Mouse (Mus musculus) stomach, postnatal 0 days (tissue): ENCODE data around the gene Tmed4. TPM values are rescaled to one million over a fixed set of nuclear protein-coding genes. Genes with fewer than 3 reads are reported as not detected.

ENCODE experiments used
- ATAC-seq: fragments of 200-750 bp; cut with Nextera tagmentation; 2 replicates; pipeline ENCODE4 v1.8.0; 2017; ENCODE audit not compliant: low FRiP score, low TSS enrichment
- DNase-seq: peaks from one replicate; pipeline ENCODE4 v3.0.0-alpha.2; 2016; ENCODE audit warnings: low spot score
- H3K27ac ChIP-seq: fragments of 300-500 bp; sonication (generic); replicated peaks from 2 replicates; pipeline ENCODE4 v1.5.1; 2014; ENCODE audit warnings: mild to moderate bottlenecking, control low read depth
- H3K27me3 ChIP-seq: fragments of 300-500 bp; sonication (generic); 2 replicates; pipeline ENCODE4 v1.6.1; 2014; ENCODE audit warnings: low read length; ENCODE audit not compliant: control insufficient read depth, insufficient read depth
- H3K36me3 ChIP-seq: fragments of 300-500 bp; sonication (generic); 2 replicates; pipeline ENCODE4 v1.6.1; 2014; ENCODE audit warnings: low read length, mixed read lengths; ENCODE audit not compliant: control insufficient read depth, insufficient read depth
- H3K4me1 ChIP-seq: fragments of 300-500 bp; sonication (generic); replicated peaks from 2 replicates; pipeline ENCODE4 v1.6.1; 2014; ENCODE audit warnings: antibody characterized with exemption; ENCODE audit not compliant: control insufficient read depth, insufficient read depth
- H3K4me2 ChIP-seq: fragments of 300-500 bp; sonication (generic); replicated peaks from 2 replicates; pipeline ENCODE4 v1.6.1; 2014; ENCODE audit warnings: low read depth, mild to moderate bottlenecking, control low read depth, moderate library complexity
- H3K4me3 ChIP-seq: fragments of 300-500 bp; sonication (generic); 2 replicates; pipeline ENCODE4 v1.5.1; 2014; ENCODE audit warnings: low read depth, low read length, control low read depth
- H3K9ac ChIP-seq: fragments of 300-500 bp; sonication (generic); 2 replicates; pipeline ENCODE4 v1.6.1; 2014; ENCODE audit warnings: mild to moderate bottlenecking, low read length, control low read depth, mixed read lengths
- H3K9me3 ChIP-seq: fragments of 300-500 bp; sonication (generic); 2 replicates; pipeline ENCODE4 v1.6.1; 2016; ENCODE audit warnings: low read length; ENCODE audit not compliant: control insufficient read depth
- CTCF ChIP-seq: IDR thresholded peaks from 2 replicates; pipeline ENCODE4 v1.5.1; 2016; ENCODE audit warnings: antibody characterized with exemption, low read depth, mild to moderate bottlenecking, moderate library complexity
- EP300 ChIP-seq: optimal IDR thresholded peaks from 2 replicates; pipeline ENCODE3; 2016; ENCODE audit warnings: antibody characterized with exemption
- WGBS: fragments of 180-500 bp; shearing (Covaris S2); extraction: QIAGEN DNeasy Blood & Tissue Kit; methylation state at CpG from one replicate; pipeline ENCODE4 v1.1.7; 2014; 5-methylcytosine and 5-hydroxymethylcytosine counted together
- polyA plus RNA-seq: library from polyadenylated mRNA; unstranded; fragments of >200 nt; fragmentation: Nextera tagmentation; extraction: Ambion mirVana; gene quantifications from 2 replicates; pipeline ENCODE4 v1.2.1, GENCODE M21; 2015

Tmed4 gene
- polyA plus RNA-seq, 1 experiment from 2014 or later = 99.8 TPM

GRCm38 (mm10) chr11:6294632-6295031 lies 20.0 kb upstream of the Tmed4 start:
- H3K4me1 ChIP-seq = no peaks in the 10 kb centered on the region
- no peaks in the 10 kb centered on the region for H3K9me3 ChIP-seq
- no peak overlapping the region for H3K4me2 ChIP-seq
- no peak overlapping the region for H3K9ac ChIP-seq
- no peak overlapping the region for H3K4me3 ChIP-seq
- DNase-seq = peak; percentile 53
- no peaks in the 10 kb centered on the region for H3K27me3 ChIP-seq
- H3K36me3 ChIP-seq = peaks cover 14% of the 10 kb centered on the region
- peak; percentile 17; the same call in 1 of the 2 replicates for ATAC-seq
- WGBS = 75% methylated on average over 4 of the region's 4 CpGs
- no peak for TF ChIP-seq CTCF
- TF ChIP-seq EP300 = no peak
- no peak overlapping the region for H3K27ac ChIP-seq

DNA sequence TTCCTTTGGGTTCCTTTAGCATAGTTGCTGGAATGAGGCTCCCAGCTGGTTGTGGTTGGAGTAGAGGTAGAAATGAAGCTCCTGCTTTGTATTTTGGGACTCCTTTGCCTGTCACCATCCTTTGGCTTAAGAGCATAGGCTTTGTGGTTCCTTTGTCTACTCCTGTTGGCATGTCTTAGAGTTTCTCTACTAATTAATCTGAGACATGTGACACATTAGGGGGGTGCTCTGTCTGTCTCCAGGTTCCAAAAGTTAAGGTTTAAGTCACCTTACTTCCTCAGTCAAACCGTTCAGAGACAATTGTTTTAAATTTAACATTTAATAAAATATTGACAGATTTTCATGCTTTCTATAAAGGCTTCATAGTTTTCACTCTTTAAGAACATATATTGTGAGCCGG lies 18.9 kb upstream of the Tmed4 start:
- Histone ChIP-seq H3K36me3 (peaks cover 12% of the 10 kb centered on the region), H3K27ac (no peak overlapping the region), H3K4me3 (no peak overlapping the region), H3K9ac (no peak overlapping the region), H3K4me2 (no peak overlapping the region), H3K9me3 (no peaks in the 10 kb centered on the region), H3K4me1 (no peaks in the 10 kb centered on the region), H3K27me3 (no peaks in the 10 kb centered on the region)
- no peak for DNase-seq
- ATAC-seq = no peak
- 95% methylated on average over 2 of the region's 2 CpGs for WGBS
- TF ChIP-seq CTCF (no peak), EP300 (no peak)

DNA sequence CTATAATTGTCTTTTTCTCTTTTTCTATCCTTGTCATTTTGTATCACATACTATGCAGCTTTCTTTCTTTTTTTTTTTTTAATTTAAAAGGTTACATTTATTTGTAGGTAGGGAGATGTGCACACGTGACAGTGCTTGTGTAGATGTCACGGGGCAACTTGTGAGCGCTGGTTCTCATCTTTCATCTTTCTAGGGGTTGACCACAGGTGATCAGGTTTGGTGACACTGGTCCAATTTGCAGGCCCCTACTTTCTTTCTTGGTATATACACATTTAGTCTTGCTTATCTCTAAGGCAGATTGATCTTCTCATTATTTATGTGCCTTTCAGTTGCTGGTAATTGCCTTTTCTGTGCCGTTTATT lies 18.3 kb upstream of the Tmed4 start:
- WGBS = 81% methylated on average over 4 of the region's 4 CpGs

DNA sequence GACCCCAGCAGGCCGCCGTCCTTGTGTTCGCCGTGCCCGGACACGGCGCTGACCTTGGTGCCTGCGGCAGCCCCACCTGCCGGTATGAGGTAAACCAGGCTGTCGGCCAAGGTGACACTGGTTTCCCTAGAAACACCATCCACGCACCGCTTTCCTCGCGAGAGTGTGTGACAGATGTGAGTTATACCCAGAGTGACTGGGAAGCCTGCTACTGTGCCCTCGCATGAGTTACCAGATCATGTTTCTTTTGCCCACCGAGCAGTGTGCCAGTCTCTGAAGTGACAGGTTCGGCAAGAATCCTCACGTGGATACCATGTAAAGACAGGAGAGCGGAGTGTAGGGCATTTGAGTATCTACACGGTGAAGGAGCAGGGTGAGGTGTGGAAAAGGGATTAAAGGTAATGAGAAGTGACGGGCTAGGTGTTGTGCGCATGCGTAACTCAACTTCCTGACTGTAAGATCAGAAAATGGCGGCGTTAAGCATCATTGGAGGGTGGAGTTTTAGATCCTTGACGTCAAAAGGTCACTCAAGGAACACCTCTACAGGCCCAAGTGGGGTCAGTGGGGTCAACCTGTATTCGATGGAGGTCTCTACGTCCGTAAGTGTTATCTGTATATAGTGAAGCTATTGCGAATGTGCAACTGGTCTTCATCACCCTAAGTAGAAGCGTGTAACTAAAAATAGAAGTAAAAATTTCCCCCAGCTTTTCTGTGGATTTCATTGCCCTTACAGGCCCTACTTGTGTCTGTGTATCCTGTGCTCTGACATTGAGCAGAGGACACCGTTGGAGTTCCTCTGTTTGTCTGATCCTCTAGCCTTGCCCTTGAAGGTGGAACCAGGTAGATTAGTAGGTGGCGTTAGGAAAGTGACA lies 17.7 kb upstream of the Tmed4 start:
- peak; percentile 89 for DNase-seq
- H3K4me3 ChIP-seq = peak overlapping the region; percentile 74
- TF ChIP-seq CTCF (peak; percentile 61), EP300 (no peak)
- ATAC-seq = peak; percentile 85
- H3K36me3 ChIP-seq = peaks cover 3% of the 10 kb centered on the region; the same call in 1 of the 2 replicates
- peak overlapping the region; percentile 68 for H3K4me2 ChIP-seq
- H3K9ac ChIP-seq = peak overlapping the region; percentile 80
- 13% methylated on average over 33 of the region's 33 CpGs for WGBS
- H3K27ac ChIP-seq = peak overlapping the region; percentile 98
- H3K4me1 ChIP-seq = no peaks in the 10 kb centered on the region
- H3K27me3 ChIP-seq = no peaks in the 10 kb centered on the region
- no peaks in the 10 kb centered on the region for H3K9me3 ChIP-seq

More for the DNA sequence above, 18.3 kb upstream of the Tmed4 start:
- peak overlapping the region; percentile 98; the same call in 1 of the 2 replicates for H3K27ac ChIP-seq
- DNase-seq (no peak), ATAC-seq (no peak)
- peak overlapping the region; percentile 74; the same call in 1 of the 2 replicates for H3K4me3 ChIP-seq
- no peaks in the 10 kb centered on the region for H3K9me3 ChIP-seq
- TF ChIP-seq CTCF (no peak), EP300 (no peak)
- no peak overlapping the region for H3K9ac ChIP-seq
- H3K4me1 ChIP-seq = no peaks in the 10 kb centered on the region
- H3K4me2 ChIP-seq = peak overlapping the region; percentile 68
- no peaks in the 10 kb centered on the region for H3K27me3 ChIP-seq
- peaks cover 9% of the 10 kb centered on the region for H3K36me3 ChIP-seq

DNA sequence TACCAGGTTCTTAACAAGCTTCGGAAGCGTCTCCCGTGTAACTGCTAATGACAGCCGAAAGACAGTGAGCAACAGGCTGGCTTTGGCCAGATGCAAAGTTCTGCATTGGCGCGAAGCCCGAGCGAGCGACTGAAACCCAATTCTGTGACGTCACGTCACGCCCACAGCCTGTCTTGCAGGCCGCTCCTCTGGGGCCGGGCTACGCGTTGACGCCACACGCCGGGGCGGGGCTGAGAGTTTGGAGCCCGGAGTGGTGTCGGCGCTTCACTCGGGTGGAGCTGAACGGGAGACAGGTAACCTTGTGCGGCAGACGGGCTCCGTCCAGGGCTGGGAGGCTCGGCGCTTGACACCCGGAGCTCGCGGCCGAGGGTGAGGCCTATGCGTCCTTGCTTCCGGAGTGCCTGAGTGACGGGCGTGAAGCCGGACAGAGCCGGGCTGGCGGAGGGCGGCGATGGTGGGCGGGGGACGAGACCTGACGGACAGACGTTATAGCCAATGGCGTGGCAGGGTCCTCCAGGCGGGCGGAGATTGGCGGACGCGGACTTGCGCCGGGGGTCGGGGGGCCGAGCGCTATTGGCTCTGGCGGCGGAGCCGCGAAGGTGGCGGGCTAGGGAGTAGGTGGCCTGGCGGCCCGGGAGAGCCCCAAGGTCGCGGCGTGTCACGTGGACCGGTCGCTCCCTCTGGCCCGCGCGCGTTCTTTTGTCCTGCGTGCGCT lies 16.9 kb upstream of the Tmed4 start, which contains the start of gene Ogdh:
Gene Ogdh (plus strand): TSS at position 233 of the 715 bp plus-strand sequence.
- Histone ChIP-seq H3K27ac (peak within 1 kb of the TSS; percentile 98), H3K4me2 (peak within 1 kb of the TSS; percentile 68), H3K4me1 (no peaks in the 10 kb centered on the region), H3K36me3 (no peaks in the 10 kb centered on the region), H3K4me3 (peak within 1 kb of the TSS; percentile 74), H3K9ac (peak within 1 kb of the TSS; percentile 80), H3K9me3 (no peaks in the 10 kb centered on the region), H3K27me3 (no peaks in the 10 kb centered on the region)
- WGBS = under 1% methylated on average over 68 of the region's 77 CpGs
- ATAC-seq (peak; percentile 95), DNase-seq (peak; percentile 98)
- TF ChIP-seq EP300 = peak; percentile 41
- TF ChIP-seq CTCF = no peak
